24 mouse cellular contexts compared by ENCODE assay signal in the genomic region with DNA sequence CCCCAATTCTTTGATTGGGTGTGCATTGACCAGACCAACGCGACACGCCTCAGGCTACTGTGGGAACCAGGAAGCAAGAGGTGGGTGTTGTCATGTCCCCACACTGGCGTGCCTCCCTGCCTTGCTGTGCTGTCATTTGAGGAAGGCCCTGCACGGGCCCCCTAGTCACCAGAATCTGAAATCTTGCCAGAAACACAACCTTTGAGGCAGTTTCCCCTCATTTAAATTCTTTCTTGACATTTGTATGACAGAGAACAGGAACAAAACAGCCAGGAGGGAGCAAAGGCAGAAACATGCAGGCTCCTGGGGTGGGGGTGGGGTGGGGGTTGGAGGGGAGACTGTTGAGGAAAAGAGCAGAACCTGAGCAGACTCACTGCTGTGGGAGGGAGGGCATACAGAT.
DNase-seq lines count a peak whose midpoint lies in the region; ATAC-seq lines count a peak whose summit lies in the region.
"Had no signal": no experiment of that assay in that cellular context is flagged by ENCODE, and none has a peak within 500 bp of the region (broad histone marks: within the 10 kb centered on the region; RNA-seq: fewer than 3 reads in every experiment).

No protein-coding gene starts in this region.

- no peak overlapping the region for H3K9ac ChIP-seq in forebrain, embryonic 14.5 days (ENCODE audit: low read length)
- H3K9ac ChIP-seq in forebrain, embryonic 11.5 days (ENCODE audit: low read length) = no peak overlapping the region
- no peak overlapping the region for H3K9ac ChIP-seq in embryonic facial prominence, embryonic 11.5 days (replicated peaks; ENCODE audit: low read length)
- H3K9ac ChIP-seq: embryonic facial prominence, embryonic 15.5 days; forebrain, embryonic 13.5 days; forebrain, postnatal 0 days; hindbrain, embryonic 12.5 days; hindbrain, embryonic 15.5 days had no signal

- no peaks in the 10 kb centered on the region for H3K9me3 ChIP-seq in forebrain, embryonic 14.5 days (replicated peaks; ENCODE audit: control insufficient read depth, low read length)
- H3K9me3 ChIP-seq in forebrain, embryonic 11.5 days (ENCODE audit: control insufficient read depth, low read length) = no peaks in the 10 kb centered on the region
- H3K9me3 ChIP-seq in embryonic facial prominence, embryonic 11.5 days (replicated peaks; ENCODE audit: control insufficient read depth, low read length) = no peaks in the 10 kb centered on the region
- H3K9me3 ChIP-seq: embryonic facial prominence, embryonic 15.5 days; forebrain, embryonic 13.5 days; hindbrain, embryonic 12.5 days; hindbrain, embryonic 15.5 days had no signal

- DNase-seq in forebrain, embryonic 14.5 days (ENCODE audit: low spot score) = peak; percentile 31
- DNase-seq in forebrain, embryonic 11.5 days (ENCODE audit: low spot score) = no peak
- DNase-seq in ZHBTc4 (ENCODE audit: low read depth, low spot score) = peak; percentile 59
- peak; percentile 20 for DNase-seq in embryonic facial prominence, embryonic 11.5 days (ENCODE audit: low spot score)
- DNase-seq in thymus, postnatal 25 days = no peak
- DNase-seq in left cerebral cortex, adult 8-10 months (ENCODE audit: low spot score in 2 of 2) = no peak
- DNase-seq: adrenal gland, adult 8-10 months; adrenal gland, postnatal 25 days; cerebellum, adult 18-20 months; cerebellum, adult 9-10 months; cerebellum, postnatal 25 days; forebrain, postnatal 0 days; gastrocnemius, adult 2 months; gastrocnemius, postnatal 14 days; heart, adult 11 months had no signal

- no peak for ATAC-seq in forebrain, embryonic 14.5 days
- no peak for ATAC-seq in forebrain, embryonic 11.5 days (replicated peaks; ENCODE audit: low FRiP score)
- 0 out of 2 replicates have a peak, but pooled peaks have one; percentile 34 for ATAC-seq in embryonic facial prominence, embryonic 11.5 days (replicated peaks; ENCODE audit: insufficient number of reproducible peaks, low FRiP score, low TSS enrichment, low read depth)
- ATAC-seq: activated CD4-positive, CD25-positive, alpha-beta regulatory T cell, adult 4 months; forebrain, embryonic 13.5 days; forebrain, postnatal 0 days; intestine, postnatal 0 days; Patski had no signal

- no peak overlapping the region for H3K27ac ChIP-seq in forebrain, embryonic 14.5 days (ENCODE audit: low read depth, low read length)
- no peak overlapping the region for H3K27ac ChIP-seq in forebrain, embryonic 11.5 days (ENCODE audit: low read depth, low read length)
- no peak overlapping the region for H3K27ac ChIP-seq in embryonic facial prominence, embryonic 11.5 days (replicated peaks; ENCODE audit: low read depth, low read length)
- H3K27ac ChIP-seq: embryonic facial prominence, embryonic 15.5 days; forebrain, embryonic 13.5 days; gastrocnemius, adult 2 months; hindbrain, embryonic 12.5 days; hindbrain, embryonic 15.5 days had no signal

- H3K36me3 ChIP-seq in forebrain, embryonic 14.5 days (ENCODE audit: control insufficient read depth, insufficient read depth, low read length) = no peaks in the 10 kb centered on the region
- no peaks in the 10 kb centered on the region for H3K36me3 ChIP-seq in forebrain, embryonic 11.5 days (ENCODE audit: control insufficient read depth, insufficient read depth, low read length)
- H3K36me3 ChIP-seq in embryonic facial prominence, embryonic 11.5 days (replicated peaks; ENCODE audit: control insufficient read depth, insufficient read depth, low read depth, low read length) = no peaks in the 10 kb centered on the region
- H3K36me3 ChIP-seq: embryonic facial prominence, embryonic 15.5 days; G1E; hindbrain, embryonic 12.5 days; hindbrain, embryonic 15.5 days had no signal

- no peak overlapping the region for H3K4me3 ChIP-seq in forebrain, embryonic 14.5 days (ENCODE audit: low read depth, low read length)
- H3K4me3 ChIP-seq in forebrain, embryonic 11.5 days (ENCODE audit: low read depth, low read length) = no peak overlapping the region
- no peak overlapping the region for H3K4me3 ChIP-seq in embryonic facial prominence, embryonic 11.5 days (ENCODE audit: low read depth, low read length)
- H3K4me3 ChIP-seq: embryonic facial prominence, embryonic 15.5 days; forebrain, embryonic 13.5 days; gastrocnemius, adult 2 months; hindbrain, embryonic 12.5 days; hindbrain, embryonic 15.5 days had no signal

- H3K4me1 ChIP-seq in forebrain, embryonic 14.5 days (ENCODE audit: control insufficient read depth, insufficient read depth, low read length) = peaks cover 6% of the 10 kb centered on the region; the same call in 1 of the 2 replicates
- no peaks in the 10 kb centered on the region for H3K4me1 ChIP-seq in forebrain, embryonic 11.5 days (replicated peaks; ENCODE audit: control insufficient read depth, insufficient read depth, low read length)
- no peaks in the 10 kb centered on the region for H3K4me1 ChIP-seq in embryonic facial prominence, embryonic 11.5 days (ENCODE audit: control insufficient read depth, insufficient read depth, low read length)
- H3K4me1 ChIP-seq: embryonic facial prominence, embryonic 15.5 days had no signal

- WGBS in forebrain, embryonic 14.5 days = 62% methylated on average over 5 of the region's 5 CpGs
- WGBS in forebrain, embryonic 11.5 days = 79% methylated on average over 5 of the region's 5 CpGs
- 61% methylated on average over 5 of the region's 5 CpGs for WGBS in embryonic facial prominence, embryonic 11.5 days

- no peaks in the 10 kb centered on the region for H3K27me3 ChIP-seq in forebrain, embryonic 14.5 days (replicated peaks; ENCODE audit: control insufficient read depth, insufficient read depth, low read length)
- H3K27me3 ChIP-seq in forebrain, embryonic 11.5 days (ENCODE audit: control insufficient read depth, insufficient read depth, low read length) = no peaks in the 10 kb centered on the region
- H3K27me3 ChIP-seq in embryonic facial prominence, embryonic 11.5 days (ENCODE audit: control insufficient read depth, insufficient read depth, low read length) = no peaks in the 10 kb centered on the region
- H3K27me3 ChIP-seq: embryonic facial prominence, embryonic 15.5 days; hindbrain, embryonic 15.5 days had no signal

- H3K4me2 ChIP-seq in forebrain, embryonic 14.5 days (ENCODE audit: low read length) = no peak overlapping the region
- no peak overlapping the region for H3K4me2 ChIP-seq in forebrain, embryonic 11.5 days (ENCODE audit: low read depth, low read length, severe bottlenecking)
- H3K4me2 ChIP-seq in embryonic facial prominence, embryonic 11.5 days (ENCODE audit: low read depth, low read length) = no peak overlapping the region
- H3K4me2 ChIP-seq: embryonic facial prominence, embryonic 15.5 days; forebrain, embryonic 13.5 days; heart, embryonic 11.5 days; hindbrain, embryonic 12.5 days; hindbrain, embryonic 15.5 days had no signal

Comparison
In these comparisons a context has a peak if more than half of its experiments do, and no peak if none do; other contexts are left out.
1. DNase-seq: peak in forebrain, embryonic 14.5 days (single experiment), ZHBTc4 (single experiment) and embryonic facial prominence, embryonic 11.5 days (single experiment); none in forebrain, embryonic 11.5 days (single experiment), thymus, postnatal 25 days (single experiment) and left cerebral cortex, adult 8-10 months (0 of 2).